Mouse (Mus musculus): ENCODE data around the gene Myrip. TPM values are rescaled to one million over a fixed set of nuclear protein-coding genes. Genes with fewer than 3 reads are reported as not detected.

The Myrip gene
- polyA plus RNA-seq, 1 experiment from 2014 or later: 0.30 TPM

GRCm38 (mm10) chr9:120492010-120492399 is 190.7 kb downstream of the Myrip start, which contains the start of gene Eif1b:
Eif1b (plus strand) TSS chr9:120492232.
- WGBS: 3% methylated on average over 19 of the region's 19 CpGs

GRCm38 (mm10) chr9:120492400-120493351 is 191.4 kb downstream of the Myrip start:
- Histone ChIP-seq H3K36me3 (ENCODE audit: control insufficient read depth, insufficient read depth, low read length) (peaks cover 17% of the 10 kb centered on the region), H3K4me1 (ENCODE audit: control insufficient read depth, insufficient read depth, low read length) (peaks cover 9% of the 10 kb centered on the region), H3K27ac (ENCODE audit: low read length) (peak overlapping the region; percentile 92), H3K27me3 (ENCODE audit: control insufficient read depth, insufficient read depth, low read length) (no peaks in the 10 kb centered on the region), H3K9me3 (replicated peaks; ENCODE audit: control insufficient read depth, low read length) (no peaks in the 10 kb centered on the region), H3K4me3 (replicated peaks; ENCODE audit: low read length) (peak overlapping the region; percentile 100), H3K4me2 (ENCODE audit: low read depth, low read length) (peak overlapping the region; percentile 84), H3K9ac (ENCODE audit: low read length) (peak overlapping the region; percentile 99)
- WGBS: under 1% methylated on average over 82 of the region's 97 CpGs
- peak; percentile 87 for ATAC-seq (ENCODE audit: insufficient read depth, low FRiP score)

More at GRCm38 (mm10) chr9:120492010-120492399, 190.7 kb downstream of the Myrip start, which contains the start of gene Eif1b:
- peak within 1 kb of the TSS; percentile 84 for H3K4me2 ChIP-seq (ENCODE audit: low read depth, low read length)
- H3K27ac ChIP-seq (ENCODE audit: low read length): peak within 1 kb of the TSS; percentile 92
- H3K9ac ChIP-seq (ENCODE audit: low read length): peak within 1 kb of the TSS; percentile 99
- peak; percentile 7 for ATAC-seq (ENCODE audit: insufficient read depth, low FRiP score)
- H3K36me3 ChIP-seq (ENCODE audit: control insufficient read depth, insufficient read depth, low read length): peaks cover 17% of the 10 kb centered on the region
- no peaks in the 10 kb centered on the region for H3K9me3 ChIP-seq (replicated peaks; ENCODE audit: control insufficient read depth, low read length)
- peak within 1 kb of the TSS; percentile 100 for H3K4me3 ChIP-seq (replicated peaks; ENCODE audit: low read length)
- no peaks in the 10 kb centered on the region for H3K27me3 ChIP-seq (ENCODE audit: control insufficient read depth, insufficient read depth, low read length)
- H3K4me1 ChIP-seq (ENCODE audit: control insufficient read depth, insufficient read depth, low read length): peaks cover 9% of the 10 kb centered on the region

GRCm38 (mm10) chr9:120493781-120494180 is 192.5 kb downstream of the Myrip start:
- ATAC-seq (ENCODE audit: insufficient read depth, low FRiP score): no peak
- H3K4me1 ChIP-seq (ENCODE audit: control insufficient read depth, insufficient read depth, low read length): peaks cover 9% of the 10 kb centered on the region
- no peaks in the 10 kb centered on the region for H3K9me3 ChIP-seq (replicated peaks; ENCODE audit: control insufficient read depth, low read length)
- H3K4me3 ChIP-seq (replicated peaks; ENCODE audit: low read length): peak overlapping the region; percentile 100
- peak overlapping the region; percentile 51; the same call in 1 of the 2 replicates for H3K27ac ChIP-seq (ENCODE audit: low read length)
- no peaks in the 10 kb centered on the region for H3K27me3 ChIP-seq (ENCODE audit: control insufficient read depth, insufficient read depth, low read length)
- peak overlapping the region; percentile 99 for H3K9ac ChIP-seq (ENCODE audit: low read length)
- peaks cover 17% of the 10 kb centered on the region for H3K36me3 ChIP-seq (ENCODE audit: control insufficient read depth, insufficient read depth, low read length)
- WGBS: 57% methylated on average over 12 of the region's 12 CpGs
- H3K4me2 ChIP-seq (ENCODE audit: low read depth, low read length): peak overlapping the region; percentile 84

- no peak overlapping the region for H3K9ac ChIP-seq (ENCODE audit: low read length)
- peaks cover 17% of the 10 kb centered on the region for H3K36me3 ChIP-seq (ENCODE audit: control insufficient read depth, insufficient read depth, low read length)
- WGBS: 3% methylated on average over 3 of the region's 3 CpGs
- H3K4me2 ChIP-seq (ENCODE audit: low read depth, low read length): no peak overlapping the region
- peak; percentile 48; the same call in 1 of the 2 replicates for ATAC-seq (ENCODE audit: insufficient read depth, low FRiP score)
- peaks cover 9% of the 10 kb centered on the region for H3K4me1 ChIP-seq (ENCODE audit: control insufficient read depth, insufficient read depth, low read length)
- no peaks in the 10 kb centered on the region for H3K9me3 ChIP-seq (replicated peaks; ENCODE audit: control insufficient read depth, low read length)
- H3K4me3 ChIP-seq (replicated peaks; ENCODE audit: low read length): no peak overlapping the region
- no peaks in the 10 kb centered on the region for H3K27me3 ChIP-seq (ENCODE audit: control insufficient read depth, insufficient read depth, low read length)
- no peak overlapping the region for H3K27ac ChIP-seq (ENCODE audit: low read length)
Observed at GRCm38 (mm10) chr9:120496691-120497090, 195.4 kb downstream of the Myrip start.

- Histone ChIP-seq H3K9me3 (replicated peaks; ENCODE audit: control insufficient read depth, low read length) (no peaks in the 10 kb centered on the region), H3K4me1 (ENCODE audit: control insufficient read depth, insufficient read depth, low read length) (peaks cover 9% of the 10 kb centered on the region), H3K4me3 (replicated peaks; ENCODE audit: low read length) (no peak overlapping the region), H3K4me2 (ENCODE audit: low read depth, low read length) (no peak overlapping the region), H3K9ac (ENCODE audit: low read length) (no peak overlapping the region), H3K27ac (ENCODE audit: low read length) (no peak overlapping the region), H3K27me3 (ENCODE audit: control insufficient read depth, insufficient read depth, low read length) (no peaks in the 10 kb centered on the region), H3K36me3 (ENCODE audit: control insufficient read depth, insufficient read depth, low read length) (peaks cover 17% of the 10 kb centered on the region)
- WGBS: 84% methylated on average over 5 of the region's 5 CpGs
- ATAC-seq (ENCODE audit: insufficient read depth, low FRiP score): no peak
Observed at GRCm38 (mm10) chr9:120497983-120498382, 196.7 kb downstream of the Myrip start.

- no peak for ATAC-seq (ENCODE audit: insufficient read depth, low FRiP score)
- 32% methylated on average over 10 of the region's 10 CpGs for WGBS
- Histone ChIP-seq H3K4me3 (replicated peaks; ENCODE audit: low read length) (no peak overlapping the region), H3K9ac (ENCODE audit: low read length) (no peak overlapping the region), H3K9me3 (replicated peaks; ENCODE audit: control insufficient read depth, low read length) (0 out of 2 replicates have a peak, but pooled peaks cover 1% of the 10 kb centered on the region), H3K4me1 (ENCODE audit: control insufficient read depth, insufficient read depth, low read length) (no peaks in the 10 kb centered on the region), H3K27me3 (ENCODE audit: control insufficient read depth, insufficient read depth, low read length) (no peaks in the 10 kb centered on the region), H3K4me2 (ENCODE audit: low read depth, low read length) (no peak overlapping the region), H3K36me3 (ENCODE audit: control insufficient read depth, insufficient read depth, low read length) (no peaks in the 10 kb centered on the region), H3K27ac (ENCODE audit: low read length) (no peak overlapping the region)
Observed at GRCm38 (mm10) chr9:120501191-120501902, 200.0 kb downstream of the Myrip start.

GRCm38 (mm10) chr9:120502013-120502412 is 200.7 kb downstream of the Myrip start:
- Histone ChIP-seq H3K4me3 (replicated peaks; ENCODE audit: low read length) (no peak overlapping the region), H3K36me3 (ENCODE audit: control insufficient read depth, insufficient read depth, low read length) (no peaks in the 10 kb centered on the region), H3K4me2 (ENCODE audit: low read depth, low read length) (no peak overlapping the region), H3K9ac (ENCODE audit: low read length) (peak overlapping the region; percentile 36; the same call in 1 of the 2 replicates), H3K27me3 (ENCODE audit: control insufficient read depth, insufficient read depth, low read length) (no peaks in the 10 kb centered on the region), H3K9me3 (replicated peaks; ENCODE audit: control insufficient read depth, low read length) (0 out of 2 replicates have a peak, but pooled peaks cover 7% of the 10 kb centered on the region), H3K27ac (ENCODE audit: low read length) (no peak overlapping the region), H3K4me1 (ENCODE audit: control insufficient read depth, insufficient read depth, low read length) (no peaks in the 10 kb centered on the region)
- ATAC-seq (ENCODE audit: insufficient read depth, low FRiP score): peak; percentile 37; the same call in 1 of the 2 replicates
- WGBS: 6% methylated on average over 8 of the region's 8 CpGs

GRCm38 (mm10) chr9:120504423-120504822 is 203.1 kb downstream of the Myrip start:
- WGBS: 82% methylated on average over 2 of the region's 2 CpGs
- H3K27ac ChIP-seq (ENCODE audit: low read length): no peak overlapping the region
- H3K4me3 ChIP-seq (replicated peaks; ENCODE audit: low read length): no peak overlapping the region
- no peak for ATAC-seq (ENCODE audit: insufficient read depth, low FRiP score)
- no peak overlapping the region for H3K9ac ChIP-seq (ENCODE audit: low read length)
- H3K4me2 ChIP-seq (ENCODE audit: low read depth, low read length): no peak overlapping the region
- 0 out of 2 replicates have a peak, but pooled peaks cover 7% of the 10 kb centered on the region for H3K9me3 ChIP-seq (replicated peaks; ENCODE audit: control insufficient read depth, low read length)
- no peaks in the 10 kb centered on the region for H3K27me3 ChIP-seq (ENCODE audit: control insufficient read depth, insufficient read depth, low read length)
- no peaks in the 10 kb centered on the region for H3K4me1 ChIP-seq (ENCODE audit: control insufficient read depth, insufficient read depth, low read length)
- H3K36me3 ChIP-seq (ENCODE audit: control insufficient read depth, insufficient read depth, low read length): no peaks in the 10 kb centered on the region

Measured in stomach, embryonic 16.5 days (tissue).